Mouse (Mus musculus): ENCODE measurements around the gene Zfp598. TPM values are rescaled to one million over a fixed set of nuclear protein-coding genes. Genes with fewer than 3 reads are reported as not detected.

The Zfp598 gene
- polyA plus RNA-seq, 1 experiment = 42.1 TPM

DNA sequence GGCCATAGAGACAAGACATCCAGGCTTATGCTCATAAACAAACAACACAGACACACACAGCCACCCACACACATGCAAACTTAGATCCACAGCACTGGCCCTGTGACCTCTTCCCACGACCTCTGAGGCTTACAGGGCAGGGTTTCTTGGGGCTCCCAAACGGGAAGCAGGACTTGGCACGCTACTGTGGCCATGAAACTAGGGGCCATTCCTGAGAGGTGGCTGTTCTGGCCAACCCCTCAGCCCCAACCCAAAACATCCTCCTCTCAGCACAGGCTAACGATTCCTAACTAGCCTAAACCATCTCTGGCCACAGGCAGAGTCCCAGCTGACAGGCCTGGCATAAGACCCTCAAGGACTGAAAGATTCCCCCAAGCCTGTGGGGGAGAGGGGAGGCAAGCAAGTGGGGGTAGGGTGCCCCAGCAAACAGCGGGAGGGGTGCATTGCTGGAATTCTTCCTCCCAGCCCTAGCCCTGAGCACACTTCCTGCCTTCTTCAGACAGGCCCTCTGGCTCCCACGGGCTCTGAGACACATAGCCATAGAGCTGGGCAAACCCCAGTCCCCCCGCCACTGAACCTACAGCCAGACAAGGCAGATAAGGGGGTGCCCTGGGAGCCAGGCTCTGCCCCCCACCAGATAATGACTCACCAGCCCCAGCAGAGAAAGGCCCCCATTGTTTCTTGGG lies 25.3 kb upstream of the Zfp598 start:
- H3K4me1 ChIP-seq (ENCODE audit: control insufficient read depth, insufficient read depth, low read length) = peaks cover 10% of the 10 kb centered on the region
- H3K4me3 ChIP-seq (ENCODE audit: low read depth, low read length) = no peak overlapping the region
- no peaks in the 10 kb centered on the region for H3K27me3 ChIP-seq (ENCODE audit: control insufficient read depth, insufficient read depth, low read length, poor library complexity, severe bottlenecking)
- no peaks in the 10 kb centered on the region for H3K36me3 ChIP-seq (ENCODE audit: control insufficient read depth, insufficient read depth, low read length, poor library complexity, severe bottlenecking)
- no peaks in the 10 kb centered on the region for H3K9me3 ChIP-seq (replicated peaks; ENCODE audit: control insufficient read depth, insufficient read depth, low read length, poor library complexity, severe bottlenecking)
- no peak for TF ChIP-seq POLR2A (IDR thresholded peaks at IDR 0.05; ENCODE audit: insufficient read depth, low read length)
- no peak for TF ChIP-seq EP300 (IDR thresholded peaks at IDR 0.05; ENCODE audit: insufficient read depth, low read depth, low read length)
- TF ChIP-seq CTCF (IDR thresholded peaks at IDR 0.05; ENCODE audit: low read depth, low read length) = no peak
- no peak overlapping the region for H3K9ac ChIP-seq (ENCODE audit: low read depth, poor library complexity, severe bottlenecking)
- H3K27ac ChIP-seq (ENCODE audit: insufficient read depth, low read length) = no peak overlapping the region

DNA sequence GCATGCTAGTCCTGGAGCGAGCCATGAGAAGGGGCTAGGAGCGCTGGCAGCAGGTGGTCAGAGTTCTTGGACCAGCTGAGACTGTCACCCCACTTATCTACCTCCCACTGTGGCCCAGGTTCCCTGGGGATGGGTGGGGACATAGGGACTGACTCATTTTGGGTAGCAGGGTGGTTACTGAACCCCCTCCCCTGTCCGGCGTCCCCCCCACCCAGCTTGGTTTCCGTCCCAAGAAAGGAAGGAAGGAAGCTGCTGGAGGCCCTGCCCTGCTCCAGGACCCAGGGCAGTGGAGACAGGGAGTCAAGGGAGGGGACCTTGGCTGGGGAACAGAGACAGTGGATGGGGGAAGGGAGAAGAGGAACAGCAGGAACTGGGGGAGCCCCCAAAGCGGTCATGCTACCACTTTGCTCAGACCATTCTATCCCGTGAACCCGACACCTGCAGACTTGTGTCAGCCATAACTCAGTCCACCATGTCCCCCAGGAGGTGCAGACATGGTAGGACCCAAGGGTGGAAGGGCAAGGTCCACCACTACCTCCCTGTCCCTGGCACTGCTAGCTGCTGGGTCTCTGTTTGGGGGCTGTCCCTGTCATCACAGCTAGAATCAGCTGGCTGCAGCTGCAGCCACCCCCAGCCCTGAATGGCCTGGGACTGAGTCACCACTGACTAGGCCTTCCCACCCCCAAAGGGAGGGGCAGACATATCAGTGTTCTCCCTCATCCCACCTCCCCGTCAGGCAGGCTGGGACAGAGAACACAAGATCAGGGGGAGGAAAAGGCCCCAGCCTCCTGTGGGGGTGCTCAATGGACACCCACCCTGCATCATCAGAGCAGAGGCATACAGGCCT lies 24.4 kb upstream of the Zfp598 start:
- no peak for TF ChIP-seq CTCF (IDR thresholded peaks at IDR 0.05; ENCODE audit: low read depth, low read length)
- TF ChIP-seq EP300 (IDR thresholded peaks at IDR 0.05; ENCODE audit: insufficient read depth, low read depth, low read length) = no peak
- TF ChIP-seq POLR2A (IDR thresholded peaks at IDR 0.05; ENCODE audit: insufficient read depth, low read length) = no peak
- Histone ChIP-seq H3K4me3 (ENCODE audit: low read depth, low read length) (no peak overlapping the region), H3K9ac (ENCODE audit: low read depth, poor library complexity, severe bottlenecking) (no peak overlapping the region), H3K27ac (ENCODE audit: insufficient read depth, low read length) (0 out of 2 replicates have a peak overlapping the region, but pooled peaks have one; percentile 12), H3K27me3 (ENCODE audit: control insufficient read depth, insufficient read depth, low read length, poor library complexity, severe bottlenecking) (no peaks in the 10 kb centered on the region), H3K9me3 (replicated peaks; ENCODE audit: control insufficient read depth, insufficient read depth, low read length, poor library complexity, severe bottlenecking) (no peaks in the 10 kb centered on the region), H3K36me3 (ENCODE audit: control insufficient read depth, insufficient read depth, low read length, poor library complexity, severe bottlenecking) (no peaks in the 10 kb centered on the region), H3K4me1 (ENCODE audit: control insufficient read depth, insufficient read depth, low read length) (peaks cover 10% of the 10 kb centered on the region)

DNA sequence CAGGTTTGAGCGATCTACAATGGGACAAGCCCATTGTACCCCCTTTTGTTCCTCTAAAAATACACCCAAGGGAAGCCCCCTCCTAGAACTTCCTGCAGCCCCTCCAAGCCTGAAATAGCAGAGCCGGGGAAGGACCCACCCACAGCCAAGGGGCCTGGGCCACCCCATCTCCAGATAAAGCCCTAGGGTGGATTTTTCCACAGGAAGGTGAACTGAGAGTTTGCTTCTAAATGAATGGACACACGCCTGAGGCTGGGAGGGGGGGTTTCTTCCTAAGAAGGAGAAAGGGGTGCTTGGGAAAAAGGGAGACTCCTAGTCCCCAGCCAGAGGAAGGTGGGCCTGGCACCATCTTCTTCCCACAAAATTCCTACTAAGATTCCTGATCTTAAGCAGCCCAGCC lies 23.6 kb upstream of the Zfp598 start:
- H3K4me3 ChIP-seq (ENCODE audit: low read depth, low read length) = no peak overlapping the region
- H3K36me3 ChIP-seq (ENCODE audit: control insufficient read depth, insufficient read depth, low read length, poor library complexity, severe bottlenecking) = no peaks in the 10 kb centered on the region
- peaks cover 10% of the 10 kb centered on the region for H3K4me1 ChIP-seq (ENCODE audit: control insufficient read depth, insufficient read depth, low read length)
- H3K27me3 ChIP-seq (ENCODE audit: control insufficient read depth, insufficient read depth, low read length, poor library complexity, severe bottlenecking) = no peaks in the 10 kb centered on the region
- peak overlapping the region; percentile 12; the same call in 1 of the 2 replicates for H3K27ac ChIP-seq (ENCODE audit: insufficient read depth, low read length)
- H3K9ac ChIP-seq (ENCODE audit: low read depth, poor library complexity, severe bottlenecking) = no peak overlapping the region
- no peaks in the 10 kb centered on the region for H3K9me3 ChIP-seq (replicated peaks; ENCODE audit: control insufficient read depth, insufficient read depth, low read length, poor library complexity, severe bottlenecking)
- TF ChIP-seq CTCF (IDR thresholded peaks at IDR 0.05; ENCODE audit: low read depth, low read length) (no peak), EP300 (IDR thresholded peaks at IDR 0.05; ENCODE audit: insufficient read depth, low read depth, low read length) (no peak), POLR2A (IDR thresholded peaks at IDR 0.05; ENCODE audit: insufficient read depth, low read length) (no peak)

DNA sequence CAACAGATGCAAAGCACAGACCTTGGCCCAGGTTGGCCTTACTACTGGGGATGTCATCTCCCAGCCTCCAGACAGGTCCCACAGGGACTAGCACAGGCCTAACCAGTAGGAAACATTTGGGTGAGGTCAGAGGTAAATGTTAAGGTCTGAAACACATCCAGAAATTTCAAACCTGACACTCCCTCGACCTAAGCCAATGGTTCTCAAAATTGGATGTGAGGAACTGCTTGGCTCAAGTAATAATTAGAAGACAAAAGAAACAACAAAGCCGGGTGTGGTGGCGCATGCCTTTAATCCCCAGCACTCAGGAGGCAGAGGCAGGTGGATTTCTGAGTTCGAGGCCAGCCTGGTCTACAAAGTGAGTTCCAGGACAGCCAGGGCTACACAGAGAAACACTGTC lies 23.1 kb upstream of the Zfp598 start:
- TF ChIP-seq CTCF (IDR thresholded peaks at IDR 0.05; ENCODE audit: low read depth, low read length) = no peak
- no peaks in the 10 kb centered on the region for H3K36me3 ChIP-seq (ENCODE audit: control insufficient read depth, insufficient read depth, low read length, poor library complexity, severe bottlenecking)
- H3K9me3 ChIP-seq (replicated peaks; ENCODE audit: control insufficient read depth, insufficient read depth, low read length, poor library complexity, severe bottlenecking) = no peaks in the 10 kb centered on the region
- peak overlapping the region; percentile 12; the same call in 1 of the 2 replicates for H3K27ac ChIP-seq (ENCODE audit: insufficient read depth, low read length)
- peaks cover 10% of the 10 kb centered on the region for H3K4me1 ChIP-seq (ENCODE audit: control insufficient read depth, insufficient read depth, low read length)
- no peak overlapping the region for H3K9ac ChIP-seq (ENCODE audit: low read depth, poor library complexity, severe bottlenecking)
- no peak overlapping the region for H3K4me3 ChIP-seq (ENCODE audit: low read depth, low read length)
- H3K27me3 ChIP-seq (ENCODE audit: control insufficient read depth, insufficient read depth, low read length, poor library complexity, severe bottlenecking) = no peaks in the 10 kb centered on the region

DNA sequence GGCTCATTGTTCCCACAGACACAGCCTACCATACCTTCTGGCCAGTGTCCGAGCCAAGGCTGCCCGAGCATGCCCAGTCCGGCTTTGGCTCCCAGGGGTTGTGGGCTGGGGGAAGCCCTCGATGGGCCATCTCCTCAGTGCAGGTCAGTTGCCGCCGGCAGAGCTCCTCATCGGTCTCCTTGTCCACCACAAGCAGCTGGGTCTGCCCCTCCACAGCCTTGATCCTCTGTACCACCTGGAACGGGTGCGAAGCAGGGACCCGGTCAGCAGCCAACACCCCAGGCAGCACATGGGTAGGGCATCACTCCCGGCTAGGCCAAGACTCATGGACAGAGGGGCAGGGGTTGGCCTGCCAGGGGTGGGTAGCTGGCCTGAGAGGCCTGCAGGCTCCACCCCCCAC lies 22.0 kb upstream of the Zfp598 start:
- TF ChIP-seq EP300 (IDR thresholded peaks at IDR 0.05; ENCODE audit: insufficient read depth, low read depth, low read length) (no peak), POLR2A (IDR thresholded peaks at IDR 0.05; ENCODE audit: insufficient read depth, low read length) (no peak), CTCF (IDR thresholded peaks at IDR 0.05; ENCODE audit: low read depth, low read length) (no peak)
- Histone ChIP-seq H3K27ac (ENCODE audit: insufficient read depth, low read length) (no peak overlapping the region), H3K9ac (ENCODE audit: low read depth, poor library complexity, severe bottlenecking) (no peak overlapping the region)

More for the DNA sequence above, 22.0 kb upstream of the Zfp598 start:
- no peaks in the 10 kb centered on the region for H3K36me3 ChIP-seq (ENCODE audit: control insufficient read depth, insufficient read depth, low read length, poor library complexity, severe bottlenecking)
- no peak overlapping the region for H3K4me3 ChIP-seq (ENCODE audit: low read depth, low read length)
- no peaks in the 10 kb centered on the region for H3K9me3 ChIP-seq (replicated peaks; ENCODE audit: control insufficient read depth, insufficient read depth, low read length, poor library complexity, severe bottlenecking)
- H3K27me3 ChIP-seq (ENCODE audit: control insufficient read depth, insufficient read depth, low read length, poor library complexity, severe bottlenecking) = no peaks in the 10 kb centered on the region
- peaks cover 10% of the 10 kb centered on the region for H3K4me1 ChIP-seq (ENCODE audit: control insufficient read depth, insufficient read depth, low read length)

Data from ES-Bruce4 (cell line).